Mouse (Mus musculus): ENCODE results near the gene Mpped1.

Gene Mpped1

GRCm38 (mm10) chr15:83779387-83779786, at the start of gene Mpped1:
TSS of gene Mpped1 (plus strand) at chr15:83779467.
- DNase-seq (ENCODE audit: low spot score) = peak; percentile 43

- no peak for DNase-seq (ENCODE audit: low spot score)
Observed at GRCm38 (mm10) chr15:83740676-83741422, 38.4 kb upstream of the Mpped1 start.

- DNase-seq (ENCODE audit: low spot score) = no peak
Observed at GRCm38 (mm10) chr15:83742018-83742417, 37.2 kb upstream of the Mpped1 start.

GRCm38 (mm10) chr15:83746311-83746710, 33.0 kb upstream of the Mpped1 start:
- no peak for DNase-seq (ENCODE audit: low spot score)

DNA sequence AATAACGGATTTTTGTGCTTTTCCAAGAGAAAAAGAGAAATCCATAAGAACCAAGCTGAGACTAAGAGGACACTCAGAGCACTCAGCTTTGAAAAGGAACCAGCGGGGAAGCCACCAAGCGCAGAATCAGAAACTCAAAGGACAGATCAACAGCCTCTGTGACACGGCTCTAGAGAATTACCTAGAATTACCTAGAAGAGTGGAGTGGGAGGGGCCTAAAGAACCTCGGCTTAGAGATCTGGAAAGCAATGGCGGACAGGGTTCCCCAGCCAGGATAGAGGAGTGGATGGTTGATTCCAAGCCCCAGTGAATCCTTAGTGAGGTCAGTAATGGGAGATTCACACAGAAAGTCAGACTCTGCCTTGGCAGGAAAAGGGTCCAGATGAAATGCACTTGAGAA, 30.3 kb upstream of the Mpped1 start:
- DNase-seq (ENCODE audit: low spot score) = no peak

- no peak for DNase-seq (ENCODE audit: low spot score)
Observed at GRCm38 (mm10) chr15:83749436-83749835, 29.8 kb upstream of the Mpped1 start.

DNA sequence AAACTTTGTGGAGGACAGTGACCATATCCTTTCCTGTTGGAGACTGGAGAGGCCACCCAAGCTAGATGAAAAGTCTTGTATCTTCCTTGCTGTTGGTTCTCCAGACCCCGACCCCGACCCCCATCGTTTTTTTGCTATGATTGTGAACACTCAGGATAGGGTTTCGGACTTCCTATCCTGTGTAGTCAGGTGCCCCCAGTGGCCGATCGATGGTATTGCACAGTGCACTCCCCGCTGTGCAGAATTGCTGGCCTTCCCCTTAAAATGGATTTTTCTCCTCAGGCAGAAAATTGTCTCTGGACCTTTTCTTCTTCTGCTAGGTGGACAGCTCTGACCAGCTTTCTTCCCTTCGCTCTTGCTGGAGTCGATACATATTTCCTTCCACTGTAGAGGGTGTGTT, 22.5 kb upstream of the Mpped1 start:
- DNase-seq (ENCODE audit: low spot score) = peak; percentile 80

GRCm38 (mm10) chr15:83758958-83759357, 20.3 kb upstream of the Mpped1 start:
- DNase-seq (ENCODE audit: low spot score) = peak; percentile 59

DNA sequence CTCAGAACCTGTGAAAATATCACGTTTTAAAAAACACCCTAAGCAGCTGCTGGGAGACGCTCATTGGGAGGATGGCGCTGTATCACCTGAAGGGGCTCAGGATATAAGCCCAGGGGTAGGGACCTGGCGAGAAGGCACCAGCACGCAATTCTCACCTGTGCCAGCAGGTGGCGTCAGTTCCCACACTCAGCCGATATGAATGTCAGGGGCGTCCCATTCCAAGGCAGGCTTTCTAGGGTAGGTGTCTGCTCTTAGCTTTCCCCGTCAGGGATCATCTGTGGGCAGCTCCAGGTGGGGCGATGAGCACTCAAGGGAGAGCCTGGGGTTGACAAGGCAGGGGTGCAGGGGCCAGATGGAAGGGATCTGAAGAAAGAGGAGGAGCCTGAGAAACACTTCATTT, 18.6 kb upstream of the Mpped1 start:
- peak; percentile 82 for DNase-seq (ENCODE audit: low spot score)

DNA sequence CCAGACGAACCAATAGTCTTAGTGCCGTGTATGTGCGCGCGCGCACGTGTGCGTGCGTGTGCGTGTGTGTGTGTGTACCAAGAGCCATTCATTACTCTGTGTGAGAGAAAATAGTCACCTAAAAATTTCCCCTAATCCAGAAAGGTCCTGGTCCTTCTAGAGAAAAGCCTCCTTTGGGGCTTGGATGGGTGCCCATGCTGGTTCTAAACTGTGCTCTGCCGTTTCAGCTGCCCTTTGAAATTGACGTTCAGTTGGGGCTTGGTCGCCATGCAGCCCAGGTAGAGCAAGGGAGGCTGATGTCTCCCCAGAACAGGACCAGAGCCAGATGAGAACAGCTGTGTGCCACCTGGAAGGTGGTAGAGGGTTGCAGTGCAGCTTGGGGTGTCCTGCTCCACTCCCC, 17.8 kb upstream of the Mpped1 start:
- no peak for DNase-seq (ENCODE audit: low spot score)

GRCm38 (mm10) chr15:83765388-83766029, 13.8 kb upstream of the Mpped1 start:
- peak; percentile 76 for DNase-seq (ENCODE audit: low spot score)

DNA sequence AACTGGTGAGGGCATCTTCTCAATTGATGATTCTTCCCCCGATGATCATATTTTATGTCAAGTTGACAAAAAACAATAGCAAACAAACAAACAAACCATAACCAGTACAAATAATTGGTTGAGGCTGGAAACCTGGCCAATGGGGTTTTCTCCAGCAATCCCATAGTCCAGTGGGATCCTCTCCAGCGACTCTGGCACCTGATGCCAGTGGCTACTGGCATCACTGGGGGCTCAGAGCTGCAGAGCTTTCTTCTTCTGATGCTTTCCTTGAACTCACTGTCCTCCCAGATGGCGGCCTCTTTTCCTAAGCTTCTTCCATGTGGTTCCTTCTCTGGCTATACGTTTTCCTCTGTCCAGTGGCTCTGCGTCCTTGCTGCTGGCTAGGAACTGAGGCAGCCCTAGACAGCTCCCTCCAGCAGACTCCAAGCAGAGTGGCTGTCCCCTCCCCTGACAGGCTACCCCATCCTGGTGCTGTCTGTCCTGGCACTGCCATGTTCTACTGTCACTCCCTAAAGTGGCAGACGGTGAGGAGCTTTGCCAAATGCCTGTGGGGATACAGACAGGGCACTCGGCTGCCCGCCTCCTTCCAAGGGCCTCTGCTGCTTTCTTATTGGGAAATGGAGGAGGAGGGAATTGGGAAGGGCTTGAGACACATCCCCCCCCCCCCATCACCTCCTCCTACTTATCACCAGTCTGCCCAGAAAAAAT, 7.8 kb upstream of the Mpped1 start:
- no peak for DNase-seq (ENCODE audit: low spot score)

DNA sequence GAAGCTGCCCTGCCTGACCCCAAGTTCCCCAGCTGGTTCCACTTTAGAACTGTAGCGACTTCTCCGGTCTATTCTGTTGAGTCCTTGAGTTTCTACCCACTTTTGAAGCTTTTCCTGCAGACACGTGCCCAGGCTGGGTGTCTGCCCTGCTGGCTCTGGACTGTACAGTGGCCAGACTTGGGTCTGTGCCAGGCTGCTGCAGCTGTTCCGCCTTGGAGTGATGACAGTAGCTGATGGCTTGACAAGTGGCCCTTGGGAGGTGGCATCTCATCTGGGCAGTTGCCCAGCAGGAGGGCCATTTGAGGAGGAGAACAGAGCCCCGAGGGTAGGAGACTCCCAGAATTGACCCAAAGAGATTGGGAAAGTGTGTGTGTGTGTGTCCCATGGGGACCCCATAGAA, 6.8 kb upstream of the Mpped1 start:
- no peak for DNase-seq (ENCODE audit: low spot score)

DNA sequence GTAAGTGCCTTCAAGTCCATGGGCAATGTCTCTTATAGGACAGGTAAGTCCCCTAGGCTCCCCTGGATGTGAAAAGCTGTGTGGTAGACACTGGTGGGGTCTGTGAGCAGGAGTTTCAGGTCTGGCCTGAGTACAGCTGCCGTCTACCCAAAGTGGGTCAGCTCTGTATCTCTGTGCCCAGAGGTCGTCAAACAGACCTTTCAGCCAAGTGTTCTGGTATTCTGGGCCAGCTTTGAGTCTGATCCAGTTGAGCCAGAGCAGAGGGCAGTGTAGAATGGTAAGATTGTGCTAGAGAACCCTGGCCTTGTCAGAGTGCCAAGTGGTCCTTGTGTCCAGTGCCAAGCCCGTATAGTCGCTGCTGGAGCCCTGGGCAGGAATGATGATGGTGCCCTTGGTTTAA, 6.3 kb upstream of the Mpped1 start:
- no peak for DNase-seq (ENCODE audit: low spot score)

DNA sequence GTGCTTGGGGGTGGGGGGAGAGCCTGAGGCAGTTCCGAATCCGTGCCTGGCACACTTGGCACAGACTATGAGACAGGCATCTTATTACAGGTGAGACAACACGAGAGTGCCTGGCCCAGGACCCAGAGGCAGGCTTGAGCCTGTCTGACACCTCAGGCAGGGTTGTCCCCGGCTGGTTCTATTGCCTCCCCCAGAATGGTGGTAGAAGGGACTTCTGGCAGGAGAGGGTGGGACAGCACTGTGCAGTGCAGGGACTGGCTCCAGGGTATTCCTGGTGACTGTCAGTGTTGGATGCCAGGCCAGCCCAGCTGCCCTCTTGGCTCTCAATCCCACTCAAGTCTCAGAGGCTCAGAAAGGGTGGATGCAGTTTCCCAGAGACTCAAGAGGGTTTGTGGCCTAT, 4.3 kb upstream of the Mpped1 start:
- DNase-seq (ENCODE audit: low spot score) = no peak

DNA sequence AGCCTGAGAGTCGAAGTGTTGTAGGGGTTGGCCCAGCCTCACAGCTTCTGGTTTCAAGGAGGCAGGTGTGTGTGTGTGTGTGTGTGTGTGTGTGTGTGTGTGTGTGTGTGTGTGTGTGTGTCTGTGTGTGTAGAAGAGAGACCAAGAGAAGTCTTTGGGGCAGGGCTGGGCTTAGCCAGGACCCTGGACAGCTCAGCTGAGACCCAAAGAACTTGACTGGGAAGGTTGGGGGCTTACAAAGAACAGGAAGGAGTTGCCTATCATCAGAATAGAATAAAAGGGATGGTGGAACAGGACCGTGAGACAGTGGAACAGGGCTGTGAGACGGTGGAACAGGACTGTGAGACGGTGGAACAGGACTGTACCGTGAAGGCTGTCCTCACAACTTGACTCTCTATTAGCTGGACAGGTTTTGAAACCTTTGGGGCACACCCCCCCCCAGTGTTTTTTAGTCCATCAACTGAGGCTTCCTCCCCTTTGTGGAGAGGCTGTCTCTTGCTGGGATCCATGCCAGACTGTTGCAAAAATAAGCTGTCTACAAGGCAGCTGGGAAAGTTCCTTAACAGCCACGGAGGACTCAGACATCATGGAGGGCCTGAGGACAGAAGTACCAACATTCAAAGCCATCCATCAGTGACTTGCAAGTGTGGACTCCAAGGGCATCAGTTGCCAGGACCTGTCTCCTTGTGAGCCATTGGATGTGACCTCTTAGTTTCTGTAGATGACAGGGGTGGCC, 2.8 kb upstream of the Mpped1 start:
- no peak for DNase-seq (ENCODE audit: low spot score)

DNA sequence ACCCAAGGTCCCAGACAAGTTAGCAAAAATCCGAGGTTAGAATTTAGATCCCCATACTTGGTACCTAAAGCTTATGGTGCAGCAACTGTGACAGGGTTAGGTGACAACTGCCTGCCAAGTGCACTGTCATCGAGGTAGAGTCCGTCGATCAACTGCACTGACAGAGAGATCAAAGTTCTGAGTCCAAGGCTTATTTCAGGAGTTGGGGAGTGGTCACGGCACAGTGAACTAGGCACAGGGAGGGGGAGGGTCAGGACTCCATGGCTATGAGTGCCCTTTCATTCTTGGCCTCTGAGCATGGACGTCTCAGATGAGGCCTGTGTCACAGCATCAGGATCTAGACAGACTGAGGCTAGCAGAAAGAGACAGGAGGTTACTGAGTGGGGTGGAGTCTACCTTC, 1.8 kb upstream of the Mpped1 start:
- no peak for DNase-seq (ENCODE audit: low spot score)

GRCm38 (mm10) chr15:83779855-83780740, 831 bp downstream of the Mpped1 start:
- peak; percentile 43 for DNase-seq (ENCODE audit: low spot score)

DNA sequence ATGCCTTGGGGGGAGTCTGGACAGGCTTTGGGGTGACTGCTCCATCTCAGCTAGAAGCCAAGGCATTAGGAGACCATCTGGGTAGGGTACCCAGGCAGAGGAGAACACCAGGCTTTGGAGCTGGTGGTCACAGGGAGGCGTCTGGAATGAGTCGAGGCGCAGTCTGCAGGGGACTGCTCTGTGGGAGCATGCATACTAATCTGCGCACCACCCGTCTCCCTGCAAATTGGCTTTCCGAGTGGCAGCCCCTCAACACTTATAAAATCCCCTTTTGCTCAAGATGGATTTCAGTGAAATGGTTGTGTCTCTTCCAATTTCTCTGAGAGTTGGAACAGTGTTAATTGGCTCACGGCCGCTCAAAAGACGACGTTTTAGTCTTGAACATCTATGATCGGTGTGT, 2.0 kb downstream of the Mpped1 start:
- DNase-seq (ENCODE audit: low spot score) = no peak

- no peak for DNase-seq (ENCODE audit: low spot score)
Observed at GRCm38 (mm10) chr15:83782284-83782683, 3.0 kb downstream of the Mpped1 start.

- DNase-seq (ENCODE audit: low spot score) = no peak
Observed at GRCm38 (mm10) chr15:83784772-83785171, 5.5 kb downstream of the Mpped1 start.

All from retina, embryonic 14.5 days (tissue).